Mouse (Mus musculus): Measurements from ENCODE around the gene Adtrp. TPM values are rescaled to one million over a fixed set of nuclear protein-coding genes. Genes with fewer than 3 reads are reported as not detected.

Adtrp gene
- polyA plus RNA-seq, 1 experiment from 2014 or later, result 4.3 TPM

GRCm38 (mm10) chr13:41753114-41753513, 94.4 kb downstream of the Adtrp start:
- Histone ChIP-seq H3K27ac (no peak overlapping the region), H3K4me2 (ENCODE audit: low read length) (no peak overlapping the region), H3K27me3 (ENCODE audit: insufficient read depth, low read length) (no peaks in the 10 kb centered on the region), H3K4me1 (replicated peaks; ENCODE audit: insufficient read depth, low read length) (no peaks in the 10 kb centered on the region), H3K36me3 (ENCODE audit: insufficient read depth, low read length) (no peaks in the 10 kb centered on the region), H3K9ac (ENCODE audit: low read depth, low read length) (no peak overlapping the region), H3K9me3 (replicated peaks; ENCODE audit: low read length) (no peaks in the 10 kb centered on the region), H3K4me3 (replicated peaks; ENCODE audit: low read depth, low read length) (no peak overlapping the region)
- ATAC-seq (replicated peaks; ENCODE audit: low FRiP score, low read depth) (no peak), DNase-seq (ENCODE audit: low spot score) (peak; percentile 24)
- TF ChIP-seq CTCF (IDR thresholded peaks at IDR 0.05; ENCODE audit: low read depth), result no peak
- WGBS, result 33% methylated on average over 5 of the region's 5 CpGs

DNA sequence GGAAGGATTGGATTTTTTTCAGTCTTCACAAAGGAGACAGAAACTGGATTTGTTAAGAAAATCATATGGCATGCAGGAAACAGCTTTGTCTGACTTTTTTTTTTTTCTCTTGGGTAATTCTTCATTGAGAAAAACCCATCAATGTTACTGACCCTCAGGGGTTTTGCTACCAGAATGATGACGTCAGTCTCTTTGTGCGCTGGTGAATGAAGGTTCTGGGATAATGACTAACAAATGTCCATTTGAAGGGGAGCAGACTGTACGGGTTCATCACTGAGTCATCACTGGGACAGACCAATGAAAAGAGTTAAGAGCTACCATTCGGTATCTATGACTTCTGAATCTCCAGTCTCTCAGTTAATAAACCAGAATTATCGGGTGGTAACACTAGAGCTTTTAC, 97.0 kb downstream of the Adtrp start:
- no peak for DNase-seq (ENCODE audit: low spot score)
- H3K27ac ChIP-seq, result no peak overlapping the region
- no peak for ATAC-seq (replicated peaks; ENCODE audit: low FRiP score, low read depth)
- 69% methylated on average over 5 of the region's 5 CpGs for WGBS
- H3K9ac ChIP-seq (ENCODE audit: low read depth, low read length), result no peak overlapping the region
- no peak overlapping the region for H3K4me3 ChIP-seq (replicated peaks; ENCODE audit: low read depth, low read length)
- H3K36me3 ChIP-seq (ENCODE audit: insufficient read depth, low read length), result no peaks in the 10 kb centered on the region
- no peaks in the 10 kb centered on the region for H3K27me3 ChIP-seq (ENCODE audit: insufficient read depth, low read length)
- no peak for TF ChIP-seq CTCF (IDR thresholded peaks at IDR 0.05; ENCODE audit: low read depth)
- no peaks in the 10 kb centered on the region for H3K4me1 ChIP-seq (replicated peaks; ENCODE audit: insufficient read depth, low read length)
- no peak overlapping the region for H3K4me2 ChIP-seq (ENCODE audit: low read length)
- no peaks in the 10 kb centered on the region for H3K9me3 ChIP-seq (replicated peaks; ENCODE audit: low read length)

DNA sequence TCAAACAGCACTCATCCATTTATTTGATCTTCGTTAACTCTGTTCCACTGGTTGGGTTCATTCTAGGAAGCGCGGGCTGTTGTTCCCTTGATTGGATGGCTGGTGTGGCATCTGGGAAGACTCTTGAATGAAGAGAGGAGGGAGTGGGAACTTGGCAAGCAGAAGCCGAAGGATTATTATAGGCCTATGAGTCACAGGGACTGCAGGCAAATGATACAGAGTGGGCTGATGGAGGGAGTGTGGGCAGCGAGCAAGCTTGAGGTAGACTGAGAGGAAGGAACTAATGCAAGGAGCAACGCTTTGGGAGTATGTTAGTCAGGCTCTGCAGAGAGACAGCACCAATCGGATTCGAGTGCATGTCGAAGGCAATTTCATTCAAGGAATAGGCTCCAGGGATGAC, 98.6 kb downstream of the Adtrp start:
- Histone ChIP-seq H3K27me3 (ENCODE audit: insufficient read depth, low read length) (no peaks in the 10 kb centered on the region), H3K4me3 (replicated peaks; ENCODE audit: low read depth, low read length) (no peak overlapping the region), H3K4me2 (ENCODE audit: low read length) (no peak overlapping the region), H3K4me1 (replicated peaks; ENCODE audit: insufficient read depth, low read length) (no peaks in the 10 kb centered on the region), H3K27ac (no peak overlapping the region), H3K9me3 (replicated peaks; ENCODE audit: low read length) (no peaks in the 10 kb centered on the region), H3K36me3 (ENCODE audit: insufficient read depth, low read length) (no peaks in the 10 kb centered on the region), H3K9ac (ENCODE audit: low read depth, low read length) (no peak overlapping the region)
- 81% methylated on average over 9 of the region's 9 CpGs for WGBS
- no peak for TF ChIP-seq CTCF (IDR thresholded peaks at IDR 0.05; ENCODE audit: low read depth)
- DNase-seq (ENCODE audit: low spot score) (no peak), ATAC-seq (replicated peaks; ENCODE audit: low FRiP score, low read depth) (no peak)

DNA sequence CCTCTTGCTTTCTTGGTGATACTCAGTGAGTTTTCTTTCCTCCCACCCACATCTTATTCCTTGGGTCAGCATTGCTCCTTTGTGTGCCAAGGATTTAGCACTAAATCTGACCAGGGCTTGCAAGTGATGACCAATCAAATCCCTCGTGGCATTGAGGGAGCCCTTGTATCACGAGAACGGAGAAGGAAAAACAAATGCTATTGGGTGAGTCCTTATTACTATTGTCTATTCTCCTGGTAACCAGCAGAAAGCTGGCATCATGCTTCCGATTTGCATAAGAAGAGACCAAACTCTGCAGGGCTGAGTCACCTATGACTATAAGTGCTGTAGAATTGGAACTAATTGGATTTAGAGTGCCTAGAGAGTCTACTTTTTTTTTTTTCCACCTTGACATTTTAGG, 99.8 kb downstream of the Adtrp start:
- TF ChIP-seq CTCF (IDR thresholded peaks at IDR 0.05; ENCODE audit: low read depth), result no peak
- DNase-seq (ENCODE audit: low spot score), result no peak
- WGBS, result 80% methylated on average over 4 of the region's 4 CpGs

DNA sequence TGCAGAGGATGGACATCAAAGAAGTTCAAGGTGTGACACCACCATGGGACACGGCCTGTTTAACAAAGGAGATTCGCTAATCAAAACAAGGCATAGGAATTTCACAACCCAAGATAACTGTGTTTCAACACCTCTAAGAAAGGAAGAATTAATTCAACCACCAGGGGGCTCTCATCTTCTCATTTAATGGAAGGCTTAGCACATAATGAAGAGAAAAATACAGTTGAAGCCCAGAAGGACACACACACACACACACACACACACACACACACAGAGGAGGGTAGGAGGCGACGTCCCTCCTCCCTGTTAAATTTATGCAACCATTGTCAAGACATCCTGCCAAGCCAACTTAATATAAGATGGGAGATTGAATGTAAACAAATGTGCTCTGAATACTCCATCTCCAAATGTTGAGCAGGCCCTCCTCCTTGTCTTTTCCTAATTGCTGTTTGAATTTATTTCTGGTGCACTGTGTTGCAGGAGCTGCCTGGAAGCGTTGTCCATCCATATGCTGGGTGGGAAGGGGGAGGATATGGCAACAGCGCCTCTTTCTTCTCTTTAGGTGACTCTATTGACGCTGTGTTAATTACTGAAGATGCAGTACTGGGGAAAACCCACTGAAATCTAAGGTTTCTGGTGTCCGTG, 100.4 kb downstream of the Adtrp start:
- ATAC-seq (replicated peaks; ENCODE audit: low FRiP score, low read depth), result peak; percentile 17; the same call in 1 of the 2 replicates
- H3K36me3 ChIP-seq (ENCODE audit: insufficient read depth, low read length), result no peaks in the 10 kb centered on the region
- no peaks in the 10 kb centered on the region for H3K27me3 ChIP-seq (ENCODE audit: insufficient read depth, low read length)
- H3K9me3 ChIP-seq (replicated peaks; ENCODE audit: low read length), result no peaks in the 10 kb centered on the region
- no peak overlapping the region for H3K9ac ChIP-seq (ENCODE audit: low read depth, low read length)
- no peak overlapping the region for H3K27ac ChIP-seq
- peak; percentile 80 for TF ChIP-seq CTCF (IDR thresholded peaks at IDR 0.05; ENCODE audit: low read depth)
- peak; percentile 88 for DNase-seq (ENCODE audit: low spot score)
- no peak overlapping the region for H3K4me3 ChIP-seq (replicated peaks; ENCODE audit: low read depth, low read length)
- WGBS, result 38% methylated on average over 8 of the region's 8 CpGs
- H3K4me2 ChIP-seq (ENCODE audit: low read length), result no peak overlapping the region
- no peaks in the 10 kb centered on the region for H3K4me1 ChIP-seq (replicated peaks; ENCODE audit: insufficient read depth, low read length)

More for the DNA sequence above, 99.8 kb downstream of the Adtrp start:
- Histone ChIP-seq H3K9me3 (replicated peaks; ENCODE audit: low read length) (no peaks in the 10 kb centered on the region), H3K4me2 (ENCODE audit: low read length) (no peak overlapping the region), H3K36me3 (ENCODE audit: insufficient read depth, low read length) (no peaks in the 10 kb centered on the region), H3K4me1 (replicated peaks; ENCODE audit: insufficient read depth, low read length) (no peaks in the 10 kb centered on the region), H3K27me3 (ENCODE audit: insufficient read depth, low read length) (no peaks in the 10 kb centered on the region), H3K9ac (ENCODE audit: low read depth, low read length) (no peak overlapping the region), H3K4me3 (replicated peaks; ENCODE audit: low read depth, low read length) (no peak overlapping the region), H3K27ac (no peak overlapping the region)
- ATAC-seq (replicated peaks; ENCODE audit: low FRiP score, low read depth), result no peak

DNA sequence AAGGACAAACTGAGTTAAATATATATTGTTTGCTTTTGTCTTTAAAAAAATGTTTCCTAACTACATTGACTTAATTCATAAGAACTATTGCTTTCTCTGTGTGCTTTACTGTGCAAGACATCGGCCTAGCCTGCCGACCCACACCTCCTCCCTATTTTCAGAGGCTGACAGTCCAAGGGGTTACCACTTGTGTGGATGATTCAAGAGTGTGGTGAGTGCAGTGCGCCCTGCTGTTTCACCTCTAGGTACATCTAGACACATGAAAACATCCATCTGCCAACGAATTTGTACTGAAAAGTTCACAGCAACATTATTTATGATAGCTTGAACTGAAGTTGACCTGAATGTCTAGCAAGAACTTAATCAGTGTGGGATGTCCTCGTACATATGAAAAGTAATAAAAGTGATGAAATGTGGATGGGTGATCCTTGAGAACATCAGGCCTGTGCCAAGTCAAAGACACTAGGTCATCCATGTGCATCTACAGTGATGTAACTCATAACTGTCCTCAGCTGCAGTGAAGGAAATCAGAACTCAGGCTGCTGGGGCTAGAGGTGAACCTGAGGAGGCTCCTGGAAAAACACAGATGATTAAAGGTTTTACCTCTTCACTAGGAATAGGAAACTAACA, 106.9 kb downstream of the Adtrp start:
- Histone ChIP-seq H3K4me1 (replicated peaks; ENCODE audit: insufficient read depth, low read length) (no peaks in the 10 kb centered on the region), H3K9ac (ENCODE audit: low read depth, low read length) (no peak overlapping the region), H3K4me2 (ENCODE audit: low read length) (no peak overlapping the region), H3K27ac (no peak overlapping the region), H3K9me3 (replicated peaks; ENCODE audit: low read length) (no peaks in the 10 kb centered on the region), H3K4me3 (replicated peaks; ENCODE audit: low read depth, low read length) (no peak overlapping the region), H3K36me3 (ENCODE audit: insufficient read depth, low read length) (no peaks in the 10 kb centered on the region), H3K27me3 (ENCODE audit: insufficient read depth, low read length) (no peaks in the 10 kb centered on the region)
- TF ChIP-seq CTCF (IDR thresholded peaks at IDR 0.05; ENCODE audit: low read depth), result no peak
- ATAC-seq (replicated peaks; ENCODE audit: low FRiP score, low read depth) (peak; percentile 65; the same call in 1 of the 2 replicates), DNase-seq (ENCODE audit: low spot score) (peak; percentile 88)
- WGBS, result 25% methylated on average over 5 of the region's 5 CpGs
